Mouse (Mus musculus): ENCODE measurements around the gene Fmn2.
A peak's percentile ranks its signal among the peaks of the same experiment; 100 is the strongest.

The Fmn2 gene

GRCm38 (mm10) chr1:174557211-174557610 lies 55.6 kb downstream of the Fmn2 start:
- DNase-seq (ENCODE audit: low read depth, low spot score), result no peak

GRCm38 (mm10) chr1:174557841-174558240 lies 56.2 kb downstream of the Fmn2 start:
- no peak for DNase-seq (ENCODE audit: low read depth, low spot score)

GRCm38 (mm10) chr1:174558488-174558887 lies 56.9 kb downstream of the Fmn2 start:
- no peak for DNase-seq (ENCODE audit: low read depth, low spot score)

- no peak for DNase-seq (ENCODE audit: low read depth, low spot score)
Measured at GRCm38 (mm10) chr1:174564561-174564960, 62.9 kb downstream of the Fmn2 start.

- DNase-seq (ENCODE audit: low read depth, low spot score), result no peak
Measured at GRCm38 (mm10) chr1:174568609-174569008, 67.0 kb downstream of the Fmn2 start.

- peak; percentile 20 for DNase-seq (ENCODE audit: low read depth, low spot score)
Measured at GRCm38 (mm10) chr1:174592420-174592980, 90.9 kb downstream of the Fmn2 start.

GRCm38 (mm10) chr1:174594989-174595388 lies 93.4 kb downstream of the Fmn2 start:
- DNase-seq (ENCODE audit: low read depth, low spot score), result peak; percentile 50

- no peak for DNase-seq (ENCODE audit: low read depth, low spot score)
Measured at GRCm38 (mm10) chr1:174597495-174597894, 95.9 kb downstream of the Fmn2 start.

- DNase-seq (ENCODE audit: low read depth, low spot score), result no peak
Measured at GRCm38 (mm10) chr1:174598226-174598625, 96.6 kb downstream of the Fmn2 start.

- DNase-seq (ENCODE audit: low read depth, low spot score), result no peak
Measured at GRCm38 (mm10) chr1:174600041-174600440, 98.4 kb downstream of the Fmn2 start.

GRCm38 (mm10) chr1:174600620-174601019 lies 99.0 kb downstream of the Fmn2 start:
- no peak for DNase-seq (ENCODE audit: low read depth, low spot score)

- no peak for DNase-seq (ENCODE audit: low read depth, low spot score)
Measured at GRCm38 (mm10) chr1:174617368-174617767, 115.7 kb downstream of the Fmn2 start.

- no peak for DNase-seq (ENCODE audit: low read depth, low spot score)
Measured at GRCm38 (mm10) chr1:174621512-174621911, 119.9 kb downstream of the Fmn2 start.

- no peak for DNase-seq (ENCODE audit: low read depth, low spot score)
Measured at GRCm38 (mm10) chr1:174623054-174623453, 121.4 kb downstream of the Fmn2 start.

- DNase-seq (ENCODE audit: low read depth, low spot score), result peak; percentile 29
Measured at GRCm38 (mm10) chr1:174630074-174630473, 128.4 kb downstream of the Fmn2 start.

- no peak for DNase-seq (ENCODE audit: low read depth, low spot score)
Measured at GRCm38 (mm10) chr1:174636291-174636690, 134.7 kb downstream of the Fmn2 start.

- no peak for DNase-seq (ENCODE audit: low read depth, low spot score)
Measured at GRCm38 (mm10) chr1:174637564-174638085, 136.0 kb downstream of the Fmn2 start.

- no peak for DNase-seq (ENCODE audit: low read depth, low spot score)
Measured at GRCm38 (mm10) chr1:174640901-174641300, 139.3 kb downstream of the Fmn2 start.

- peak; percentile 10 for DNase-seq (ENCODE audit: low read depth, low spot score)
Measured at GRCm38 (mm10) chr1:174643431-174644010, 141.9 kb downstream of the Fmn2 start.

- DNase-seq (ENCODE audit: low read depth, low spot score), result no peak
Measured at GRCm38 (mm10) chr1:174649421-174649826, 147.8 kb downstream of the Fmn2 start.

GRCm38 (mm10) chr1:174654565-174654964 lies 152.9 kb downstream of the Fmn2 start:
- no peak for DNase-seq (ENCODE audit: low read depth, low spot score)

- no peak for DNase-seq (ENCODE audit: low read depth, low spot score)
Measured at GRCm38 (mm10) chr1:174655354-174655753, 153.7 kb downstream of the Fmn2 start.

GRCm38 (mm10) chr1:174656554-174656953 lies 154.9 kb downstream of the Fmn2 start:
- DNase-seq (ENCODE audit: low read depth, low spot score), result no peak

Data from R1 (cell line).